Mouse (Mus musculus) MEL (cell line): ENCODE measurements at regions not wholly inside any gene's neighbourhood (a gene's known extent, or its start where the extent isn't known, plus 50 kb on each side); places are given as distances from the start of the nearest gene placed in this dataset.

ENCODE experiments used
- DNase-seq: peaks from one replicate; pipeline ENCODE4 v3.0.0; 2011; ENCODE audit warnings: low read depth, low spot score
- H3K27ac ChIP-seq: 2 replicates; pipeline ENCODE4 v1.5.1; 2012; ENCODE audit warnings: low read depth, mild to moderate bottlenecking, control low read depth, low read length, moderate library complexity; ENCODE audit not compliant: control insufficient read depth
- H3K27me3 ChIP-seq, 2 experiments: fragments of 150-350 bp in 1 of 2; sonication (generic) in 1 of 2; 2 replicates each; pipeline ENCODE4 v1.6.1; 2012; ENCODE audit warnings: low read length in 2 of 2, mild to moderate bottlenecking in 2 of 2, improper control_type of control experiment in 1 of 2, moderate library complexity in 1 of 2; ENCODE audit not compliant: insufficient read depth in 2 of 2, control insufficient read depth in 1 of 2
- H3K36me3 ChIP-seq, 2 experiments: 2 replicates each; pipeline ENCODE4 v1.6.1; 2012 to 2014; ENCODE audit warnings: low read length in 2 of 2, improper control_type of control experiment in 1 of 2, inconsistent platforms in 1 of 2, mild to moderate bottlenecking in 1 of 2; ENCODE audit not compliant: insufficient read depth in 2 of 2, control insufficient read depth in 1 of 2
- H3K4me1 ChIP-seq, 2 experiments: fragments of 150-350 bp in 1 of 2; sonication (generic) in 1 of 2; 2 replicates each; pipeline ENCODE4 v1.6.1; 2012; ENCODE audit warnings: low read length in 2 of 2, improper control_type of control experiment in 1 of 2, mild to moderate bottlenecking in 1 of 2; ENCODE audit not compliant: insufficient read depth in 2 of 2, control insufficient read depth in 1 of 2
- H3K4me3 ChIP-seq, 2 experiments: fragments of 150-350 bp in 1 of 2; sonication (generic) in 1 of 2; 2 replicates each; pipeline ENCODE4 v1.5.1; 2012; ENCODE audit warnings: low read depth in 2 of 2, low read length in 2 of 2, mild to moderate bottlenecking in 2 of 2, moderate library complexity in 2 of 2, control low read depth in 1 of 2, improper control_type of control experiment in 1 of 2; ENCODE audit not compliant: control insufficient read depth in 1 of 2, insufficient read depth in 1 of 2
- H3K79me2 ChIP-seq: 2 replicates; pipeline ENCODE4 v1.6.1; 2012; ENCODE audit warnings: mild to moderate bottlenecking, low read length, moderate library complexity; ENCODE audit not compliant: control insufficient read depth, poor library complexity, insufficient read depth
- H3K9ac ChIP-seq: 2 replicates; pipeline ENCODE4 v1.6.1; 2012; ENCODE audit warnings: low read depth, mild to moderate bottlenecking, control low read depth, low read length, moderate library complexity; ENCODE audit not compliant: control insufficient read depth, poor library complexity, severe bottlenecking
- H3K9me3 ChIP-seq: fragments of 150-350 bp; sonication (generic); replicated peaks from 2 replicates; pipeline ENCODE4 v1.6.1; 2012; ENCODE audit warnings: mild to moderate bottlenecking, low read length, improper control_type of control experiment, moderate library complexity; ENCODE audit not compliant: insufficient read depth
- BHLHE40 ChIP-seq: IDR thresholded peaks from 2 replicates; pipeline ENCODE4 v1.6.1; 2012; ENCODE audit warnings: low read depth, mild to moderate bottlenecking, inconsistent platforms, low read length, improper control_type of control experiment, borderline replicate concordance
- CHD1 ChIP-seq: IDR thresholded peaks from 2 replicates; pipeline ENCODE4 v1.6.1; 2012; ENCODE audit warnings: low read depth, mild to moderate bottlenecking, inconsistent platforms, low read length, improper control_type of control experiment
- CHD2 ChIP-seq: IDR thresholded peaks from 2 replicates; pipeline ENCODE4 v1.6.1; 2011; ENCODE audit warnings: low read length, improper control_type of control experiment
- ELF1 ChIP-seq: IDR thresholded peaks from 2 replicates; pipeline ENCODE4 v1.6.1; 2014; ENCODE audit warnings: low read depth, mild to moderate bottlenecking, inconsistent platforms, low read length, improper control_type of control experiment, moderate library complexity
- ETS1 ChIP-seq: IDR thresholded peaks from 2 replicates; pipeline ENCODE4 v1.6.1; 2012; ENCODE audit warnings: low read depth, mild to moderate bottlenecking, inconsistent platforms, low read length, improper control_type of control experiment, moderate library complexity
- GATA1 ChIP-seq: IDR thresholded peaks from 2 replicates; pipeline ENCODE4 v1.6.1; 2011; ENCODE audit warnings: low read depth, low read length, improper control_type of control experiment
- HCFC1 ChIP-seq: IDR thresholded peaks from 2 replicates; pipeline ENCODE4 v1.6.1; 2012; ENCODE audit warnings: low read depth, mild to moderate bottlenecking, inconsistent platforms, low read length, improper control_type of control experiment, moderate library complexity
- JUND ChIP-seq: IDR thresholded peaks from 2 replicates; pipeline ENCODE4 v1.6.1; 2011; ENCODE audit warnings: low read depth, mild to moderate bottlenecking, improper control_type of control experiment, low read length
- MAFK ChIP-seq: IDR thresholded peaks from 2 replicates; pipeline ENCODE4 v1.6.1; 2011; ENCODE audit warnings: low read depth, mild to moderate bottlenecking, low read length, improper control_type of control experiment, borderline replicate concordance
- NRF1 ChIP-seq: IDR thresholded peaks from 2 replicates; pipeline ENCODE4 v1.6.1; 2014; ENCODE audit warnings: low read depth, mild to moderate bottlenecking, inconsistent platforms, low read length, improper control_type of control experiment, moderate library complexity; ENCODE audit not compliant: poor library complexity, insufficient read depth, severe bottlenecking
- POLR2A ChIP-seq, 2 experiments: IDR thresholded peaks; 2 replicates each; pipeline ENCODE4 v1.6.1; 2011 to 2012; ENCODE audit warnings: low read length in 2 of 2, mild to moderate bottlenecking in 2 of 2, control low read depth in 1 of 2, improper control_type of control experiment in 1 of 2, low read depth in 1 of 2, moderate library complexity in 1 of 2; ENCODE audit not compliant: control insufficient read depth in 1 of 2, insufficient read depth in 1 of 2, poor library complexity in 1 of 2
- RAD21 ChIP-seq: IDR thresholded peaks from 2 replicates; pipeline ENCODE4 v1.6.1; 2011; ENCODE audit warnings: mild to moderate bottlenecking, low read depth, low read length, improper control_type of control experiment
- RCOR1 ChIP-seq: IDR thresholded peaks from 2 replicates; pipeline ENCODE4 v1.6.1; 2012; ENCODE audit warnings: low read depth, mild to moderate bottlenecking, inconsistent platforms, low read length, improper control_type of control experiment
- SMC3 ChIP-seq: IDR thresholded peaks from 2 replicates; pipeline ENCODE4 v1.6.1; 2011; ENCODE audit warnings: low read depth, low read length, improper control_type of control experiment
- TBP ChIP-seq: IDR thresholded peaks from 2 replicates; pipeline ENCODE4 v1.8.0; 2011; ENCODE audit warnings: low read depth, low read length, improper control_type of control experiment
- TCF12 ChIP-seq: IDR thresholded peaks from 2 replicates; pipeline ENCODE4 v1.6.1; 2014; ENCODE audit warnings: low read depth, mild to moderate bottlenecking, inconsistent platforms, low read length, improper control_type of control experiment, moderate library complexity
- USF1 ChIP-seq: IDR thresholded peaks from 2 replicates; pipeline ENCODE4 v1.6.1; 2014; ENCODE audit warnings: low read depth, mild to moderate bottlenecking, inconsistent platforms, low read length, improper control_type of control experiment, moderate library complexity
- ZMIZ1 ChIP-seq: IDR thresholded peaks from 2 replicates; pipeline ENCODE4 v1.6.1; 2012; ENCODE audit warnings: low read depth, mild to moderate bottlenecking, inconsistent platforms, low read length, improper control_type of control experiment, moderate library complexity

DNA sequence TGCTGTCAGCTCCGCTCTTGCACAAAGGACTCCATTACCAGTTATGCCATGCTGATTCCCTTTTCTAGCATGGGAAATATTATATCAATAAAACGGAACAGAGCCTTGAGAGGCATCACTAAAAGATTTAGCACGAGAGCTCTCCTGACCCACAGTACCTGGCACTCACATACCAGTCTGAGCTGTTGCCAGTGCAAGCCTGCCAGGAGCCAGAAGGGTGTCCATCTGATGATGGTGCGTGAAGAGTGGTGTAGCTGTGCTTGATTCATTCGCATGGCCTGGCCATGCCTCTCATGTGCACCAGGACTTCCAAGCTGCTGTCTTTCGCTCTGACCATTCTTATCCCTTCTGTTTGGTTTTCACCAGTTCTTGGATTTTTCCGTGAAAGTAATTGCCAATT is 102.3 kb upstream of the Irx4 start:
- Histone ChIP-seq H3K27ac (no peak overlapping the region), H3K9ac (no peak overlapping the region), H3K27me3 (no peaks in the 10 kb centered on the region), H3K4me1 (no peaks in the 10 kb centered on the region), H3K36me3 (no peaks in the 10 kb centered on the region), H3K9me3 (no peaks in the 10 kb centered on the region), H3K4me3 (no peak overlapping the region), H3K79me2 (no peaks in the 10 kb centered on the region)
- no peak for DNase-seq
- TF ChIP-seq ZMIZ1 = no peak
- TF ChIP-seq RAD21 = no peak
- no peak for TF ChIP-seq TCF12
- TF ChIP-seq TBP = no peak
- no peak for TF ChIP-seq USF1
- TF ChIP-seq HCFC1 = no peak
- TF ChIP-seq CHD2 = no peak
- no peak for TF ChIP-seq GATA1
- TF ChIP-seq JUND = no peak
- no peak for TF ChIP-seq POLR2A (IDR thresholded peaks at IDR 0.05; ENCODE audit: control insufficient read depth in 1 of 2, insufficient read depth in 1 of 2, low read depth in 1 of 2, low read length in 2 of 2, poor library complexity in 1 of 2)
- TF ChIP-seq RCOR1 = no peak
- TF ChIP-seq SMC3 = no peak

DNA sequence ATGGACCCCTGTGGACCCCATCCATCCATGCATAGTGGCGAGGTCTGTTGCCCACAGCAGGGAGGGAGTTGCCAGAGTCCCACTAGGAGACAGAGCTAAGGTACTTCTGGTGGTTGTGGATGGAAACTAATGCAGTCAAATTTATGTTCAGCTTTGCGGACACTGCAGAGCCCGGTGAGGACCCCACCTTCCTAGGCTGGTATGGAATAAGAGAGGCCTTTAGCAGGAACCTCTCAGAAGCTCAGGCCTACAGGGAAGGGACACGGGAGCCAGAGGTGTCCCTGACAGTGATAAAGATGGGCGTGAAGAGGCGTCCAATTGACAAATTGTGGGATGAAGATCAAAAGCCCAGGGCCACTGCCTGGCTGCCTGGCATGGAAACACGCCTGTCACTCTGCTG is 100.8 kb upstream of the Irx4 start:
- no peaks in the 10 kb centered on the region for H3K9me3 ChIP-seq
- no peak overlapping the region for H3K9ac ChIP-seq
- no peak for TF ChIP-seq JUND
- TF ChIP-seq ETS1 = no peak
- no peak for TF ChIP-seq SMC3
- no peak for TF ChIP-seq BHLHE40
- no peak for TF ChIP-seq NRF1
- TF ChIP-seq GATA1 = no peak
- TF ChIP-seq TCF12 = no peak
- TF ChIP-seq MAFK = no peak
- TF ChIP-seq ELF1 = no peak
- TF ChIP-seq CHD1 = no peak
- TF ChIP-seq USF1 = no peak
- TF ChIP-seq CHD2 = no peak
- TF ChIP-seq, all 39 proteins: peak for 0
- no peaks in the 10 kb centered on the region for H3K4me1 ChIP-seq
- H3K4me3 ChIP-seq = no peak overlapping the region
- no peaks in the 10 kb centered on the region for H3K79me2 ChIP-seq
- DNase-seq = no peak
- H3K27ac ChIP-seq = no peak overlapping the region
- H3K27me3 ChIP-seq = no peaks in the 10 kb centered on the region
- no peaks in the 10 kb centered on the region for H3K36me3 ChIP-seq
